Mouse (Mus musculus) kidney, embryonic 14.5 days (tissue): ENCODE data around the gene Bdnf. TPM values are rescaled to one million over a fixed set of nuclear protein-coding genes. Genes with fewer than 3 reads are reported as not detected.

Experiments
- ATAC-seq: fragments of 200-750 bp; cut with Nextera tagmentation; 2 replicates; pipeline ENCODE4 v1.8.0; 2017; ENCODE audit warnings: moderate number of reproducible peaks, mild to moderate bottlenecking, moderate TSS enrichment, moderate library complexity; ENCODE audit not compliant: low FRiP score, low TSS enrichment
- H3K27ac ChIP-seq: fragments of 300-500 bp; sonication (generic); 2 replicates; pipeline ENCODE4 v1.5.1; 2014; ENCODE audit warnings: low read depth, mild to moderate bottlenecking, low read length, moderate library complexity, mixed read lengths
- H3K27me3 ChIP-seq: fragments of 300-500 bp; sonication (generic); 2 replicates; pipeline ENCODE4 v1.6.1; 2014; ENCODE audit warnings: mild to moderate bottlenecking, low read length; ENCODE audit not compliant: control insufficient read depth, insufficient read depth
- H3K36me3 ChIP-seq: fragments of 300-500 bp; sonication (generic); 2 replicates; pipeline ENCODE4 v1.6.1; 2014; ENCODE audit warnings: low read length, mixed read lengths; ENCODE audit not compliant: control insufficient read depth, insufficient read depth
- H3K4me1 ChIP-seq: fragments of 300-500 bp; sonication (generic); 2 replicates; pipeline ENCODE4 v1.6.1; 2014; ENCODE audit warnings: low read length, mixed read lengths; ENCODE audit not compliant: control insufficient read depth, insufficient read depth
- H3K4me2 ChIP-seq: fragments of 300-500 bp; sonication (generic); replicated peaks from 2 replicates; pipeline ENCODE4 v1.6.1; 2014; ENCODE audit warnings: low read depth, mild to moderate bottlenecking, low read length
- H3K4me3 ChIP-seq: fragments of 300-500 bp; sonication (generic); 2 replicates; pipeline ENCODE4 v1.5.1; 2014; ENCODE audit warnings: mild to moderate bottlenecking, low read length
- H3K9ac ChIP-seq: fragments of 300-500 bp; sonication (generic); 2 replicates; pipeline ENCODE4 v1.6.1; 2014; ENCODE audit warnings: low read depth, mild to moderate bottlenecking, low read length, moderate library complexity
- H3K9me3 ChIP-seq: fragments of 300-500 bp; sonication (generic); 2 replicates; pipeline ENCODE4 v1.6.1; 2016; ENCODE audit warnings: low read length; ENCODE audit not compliant: control insufficient read depth
- WGBS: fragments of 180-500 bp; shearing (Covaris S2); extraction: QIAGEN DNeasy Blood & Tissue Kit; methylation state at CpG from one replicate; pipeline ENCODE4 v1.1.7; 2014; 5-methylcytosine and 5-hydroxymethylcytosine counted together
- polyA plus RNA-seq: library from polyadenylated mRNA; unstranded; fragments of >200 nt; fragmentation: Nextera tagmentation; extraction: Ambion mirVana; gene quantifications from 2 replicates; pipeline ENCODE4 v1.2.1, GENCODE M21; 2014

Gene Bdnf
- polyA plus RNA-seq, 1 experiment from 2014 or later = 0.79 TPM

GRCm38 (mm10) chr2:109678454-109678853, 4.0 kb downstream of the Bdnf start:
- Histone ChIP-seq H3K27me3 (peaks cover 61% of the 10 kb centered on the region), H3K27ac (no peak overlapping the region), H3K4me1 (peaks cover 13% of the 10 kb centered on the region), H3K4me3 (peak overlapping the region; percentile 28), H3K4me2 (peak overlapping the region; percentile 67), H3K9ac (no peak overlapping the region), H3K9me3 (no peaks in the 10 kb centered on the region), H3K36me3 (no peaks in the 10 kb centered on the region)
- 3% methylated on average over 8 of the region's 8 CpGs for WGBS
- no peak for ATAC-seq

- Histone ChIP-seq H3K9ac (no peak overlapping the region), H3K4me1 (peaks cover 8% of the 10 kb centered on the region), H3K27me3 (peaks cover 51% of the 10 kb centered on the region), H3K9me3 (no peaks in the 10 kb centered on the region), H3K27ac (no peak overlapping the region), H3K4me3 (no peak overlapping the region), H3K36me3 (no peaks in the 10 kb centered on the region), H3K4me2 (no peak overlapping the region)
- 73% methylated on average over 2 of the region's 2 CpGs for WGBS
- ATAC-seq = no peak
Measured at GRCm38 (mm10) chr2:109679446-109679845, 4.9 kb downstream of the Bdnf start.

GRCm38 (mm10) chr2:109681071-109681470, 6.6 kb downstream of the Bdnf start:
- Histone ChIP-seq H3K4me2 (no peak overlapping the region), H3K4me3 (no peak overlapping the region), H3K27me3 (peaks cover 39% of the 10 kb centered on the region), H3K27ac (no peak overlapping the region), H3K4me1 (peaks cover 8% of the 10 kb centered on the region), H3K9ac (no peak overlapping the region), H3K9me3 (no peaks in the 10 kb centered on the region), H3K36me3 (no peaks in the 10 kb centered on the region)
- no peak for ATAC-seq
- 33% methylated on average over 1 of the region's 1 CpGs for WGBS

- Histone ChIP-seq H3K9me3 (no peaks in the 10 kb centered on the region), H3K4me3 (no peak overlapping the region), H3K27me3 (peaks cover 16% of the 10 kb centered on the region; the same call in 1 of the 2 replicates), H3K4me1 (no peaks in the 10 kb centered on the region; the same call in 1 of the 2 replicates), H3K4me2 (no peak overlapping the region), H3K9ac (no peak overlapping the region), H3K27ac (no peak overlapping the region), H3K36me3 (no peaks in the 10 kb centered on the region)
- ATAC-seq = no peak
- WGBS = 66% methylated on average over 1 of the region's 1 CpGs
Measured at GRCm38 (mm10) chr2:109688661-109689060, 14.2 kb downstream of the Bdnf start.

- no peaks in the 10 kb centered on the region; the same call in 1 of the 2 replicates for H3K4me1 ChIP-seq
- H3K36me3 ChIP-seq = no peaks in the 10 kb centered on the region
- H3K27me3 ChIP-seq = peaks cover 43% of the 10 kb centered on the region
- H3K4me2 ChIP-seq = peak overlapping the region; percentile 75
- no peaks in the 10 kb centered on the region for H3K9me3 ChIP-seq
- peak overlapping the region; percentile 46 for H3K4me3 ChIP-seq
- H3K27ac ChIP-seq = no peak overlapping the region
- ATAC-seq = 0 out of 2 replicates have a peak, but pooled peaks have one; percentile 14
- WGBS = 3% methylated on average over 34 of the region's 34 CpGs
- H3K9ac ChIP-seq = 0 out of 2 replicates have a peak overlapping the region, but pooled peaks have one; percentile 5
Measured at GRCm38 (mm10) chr2:109692266-109693177, 18.0 kb downstream of the Bdnf start.

DNA sequence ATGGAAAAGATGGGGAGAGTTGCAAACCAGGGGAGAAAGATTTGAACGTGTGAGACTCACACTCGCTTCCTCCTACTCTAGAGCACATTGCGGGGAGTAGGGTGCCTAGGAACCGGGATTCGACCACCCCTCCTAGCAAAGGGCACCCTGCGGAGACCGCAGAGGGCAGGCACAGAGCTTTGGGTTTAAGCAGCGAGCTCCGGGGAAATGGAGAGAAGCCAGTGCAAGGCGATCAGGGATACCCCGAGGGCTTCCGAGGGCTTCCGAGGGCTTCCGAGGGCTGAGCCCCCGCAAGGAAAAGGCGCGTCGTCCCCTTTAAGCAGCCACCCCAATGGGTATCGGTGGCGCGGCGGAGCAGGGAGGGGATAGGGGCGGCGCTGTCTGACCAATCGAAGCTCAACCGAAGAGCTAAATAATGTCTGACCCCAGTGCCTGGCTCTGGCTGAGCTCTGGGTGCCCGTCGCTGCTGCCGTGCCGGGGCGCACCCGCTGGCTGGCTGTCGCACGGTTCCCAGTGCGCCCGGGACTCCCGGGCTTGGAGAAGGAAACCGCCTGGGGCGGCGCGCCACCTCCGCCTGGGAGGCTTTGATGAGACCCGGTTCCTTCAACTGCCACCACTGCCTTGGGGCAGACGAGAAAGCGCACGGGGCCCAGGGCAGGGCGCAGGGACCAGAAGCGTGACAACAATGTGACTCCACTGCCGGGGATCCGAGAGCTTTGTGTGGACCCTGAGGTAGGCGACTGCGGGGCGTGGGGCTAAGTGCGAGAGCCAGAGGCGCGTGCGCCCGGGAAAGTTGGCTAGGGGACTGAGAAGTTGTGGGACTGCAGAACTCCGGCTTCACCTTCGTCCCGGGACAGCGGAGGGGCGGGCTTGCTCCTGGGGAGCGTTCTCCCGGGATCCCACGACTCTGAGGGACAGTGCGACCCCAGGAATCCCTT, 18.9 kb downstream of the Bdnf start:
- no peaks in the 10 kb centered on the region for H3K36me3 ChIP-seq
- peak; percentile 73 for ATAC-seq
- WGBS = under 1% methylated on average over 67 of the region's 67 CpGs
- H3K27ac ChIP-seq = no peak overlapping the region
- peak overlapping the region; percentile 28; the same call in 1 of the 2 replicates for H3K9ac ChIP-seq
- peak overlapping the region; percentile 75 for H3K4me2 ChIP-seq
- H3K9me3 ChIP-seq = no peaks in the 10 kb centered on the region
- peaks cover 43% of the 10 kb centered on the region for H3K27me3 ChIP-seq
- peak overlapping the region; percentile 46 for H3K4me3 ChIP-seq
- no peaks in the 10 kb centered on the region; the same call in 1 of the 2 replicates for H3K4me1 ChIP-seq

DNA sequence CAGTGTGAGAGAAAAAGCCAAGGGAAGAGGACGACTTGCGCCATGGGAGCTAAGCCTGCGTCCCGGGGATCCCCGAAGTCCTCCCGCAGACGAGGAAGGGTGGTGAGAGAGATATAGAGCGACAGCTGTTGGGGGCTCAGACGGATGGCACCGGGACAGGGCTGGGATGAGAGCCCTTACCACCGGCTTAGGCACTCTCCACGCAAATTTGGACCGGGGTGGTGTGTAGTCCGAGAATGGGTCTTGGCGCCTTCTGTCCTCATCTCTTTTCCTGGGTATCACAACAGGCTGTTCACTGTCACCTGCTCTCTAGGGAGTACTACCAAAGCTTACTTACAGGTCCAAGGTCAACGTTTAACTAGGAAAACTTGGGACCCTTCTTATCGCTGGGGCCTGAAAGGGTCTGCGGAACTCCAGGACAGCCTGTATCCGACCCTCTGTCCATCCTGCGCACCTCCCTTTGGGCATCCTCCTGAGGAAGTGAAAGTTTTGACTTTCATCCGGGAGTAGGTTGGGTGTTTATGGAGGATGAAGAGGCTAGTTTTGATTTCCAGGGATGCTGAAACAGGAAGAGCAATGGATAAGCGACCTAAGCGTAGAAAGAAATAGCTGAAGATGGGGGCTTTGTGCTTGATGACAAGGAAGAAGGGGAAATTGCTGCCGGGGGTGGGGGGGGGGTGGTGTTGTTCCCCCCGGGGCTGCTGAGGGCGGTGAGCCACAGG, 19.8 kb downstream of the Bdnf start:
- peak; percentile 51 for ATAC-seq
- H3K9ac ChIP-seq = 0 out of 2 replicates have a peak overlapping the region, but pooled peaks have one; percentile 28
- H3K4me2 ChIP-seq = peak overlapping the region; percentile 75
- no peaks in the 10 kb centered on the region; the same call in 1 of the 2 replicates for H3K4me1 ChIP-seq
- peaks cover 47% of the 10 kb centered on the region for H3K27me3 ChIP-seq
- WGBS = 1% methylated on average over 26 of the region's 26 CpGs
- H3K9me3 ChIP-seq = no peaks in the 10 kb centered on the region
- H3K36me3 ChIP-seq = no peaks in the 10 kb centered on the region
- H3K27ac ChIP-seq = no peak overlapping the region
- H3K4me3 ChIP-seq = peak overlapping the region; percentile 46

DNA sequence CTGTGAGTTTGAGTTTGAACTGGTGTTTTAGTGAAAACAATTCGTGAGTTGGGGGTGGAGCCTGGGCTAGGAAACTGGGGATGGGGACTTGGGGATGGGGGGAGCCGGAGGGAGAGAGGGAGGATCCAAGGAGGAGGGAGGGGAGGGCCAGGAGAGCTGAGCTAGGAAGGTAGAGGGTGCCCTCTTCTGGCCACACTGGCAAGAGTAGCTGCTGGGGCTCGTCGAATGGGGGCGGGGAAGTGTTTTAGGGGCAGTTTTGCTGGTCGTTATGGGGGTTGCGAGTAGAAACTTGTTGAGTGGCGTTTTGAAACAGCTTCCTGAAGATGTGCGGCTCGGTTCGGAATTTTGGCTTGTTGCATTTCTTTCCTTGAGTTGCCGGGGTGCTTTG, 20.3 kb downstream of the Bdnf start:
- ATAC-seq = peak; percentile 86
- Histone ChIP-seq H3K27me3 (peaks cover 47% of the 10 kb centered on the region), H3K9ac (no peak overlapping the region), H3K9me3 (no peaks in the 10 kb centered on the region), H3K4me3 (peak overlapping the region; percentile 46), H3K4me1 (no peaks in the 10 kb centered on the region; the same call in 1 of the 2 replicates), H3K36me3 (no peaks in the 10 kb centered on the region), H3K27ac (no peak overlapping the region), H3K4me2 (peak overlapping the region; percentile 75)
- WGBS = under 1% methylated on average over 12 of the region's 12 CpGs
